Mouse (Mus musculus) embryonic facial prominence, embryonic 12.5 days (tissue): ENCODE results near the gene Corin. TPM values are rescaled to one million over a fixed set of nuclear protein-coding genes. Genes with fewer than 3 reads are reported as not detected.

Source experiments
- ATAC-seq: fragments of 200-750 bp; cut with Nextera tagmentation; 2 replicates; pipeline ENCODE4 v1.8.0; 2017; ENCODE audit not compliant: insufficient number of reproducible peaks, insufficient read depth, low FRiP score, low TSS enrichment
- H3K27ac ChIP-seq: fragments of 300-500 bp; sonication (generic); 2 replicates; pipeline ENCODE4 v1.5.1; 2016; ENCODE audit warnings: mild to moderate bottlenecking
- H3K27me3 ChIP-seq: fragments of 300-500 bp; sonication (generic); 2 replicates; pipeline ENCODE4 v1.6.1; 2016; ENCODE audit warnings: mild to moderate bottlenecking, moderate library complexity
- H3K36me3 ChIP-seq: fragments of 300-500 bp; sonication (generic); 2 replicates; pipeline ENCODE4 v1.6.1; 2016; ENCODE audit warnings: mild to moderate bottlenecking
- H3K4me1 ChIP-seq: fragments of 300-500 bp; sonication (generic); 2 replicates; pipeline ENCODE4 v1.6.1; 2016
- H3K4me2 ChIP-seq: fragments of 300-500 bp; sonication (generic); replicated peaks from 2 replicates; pipeline ENCODE4 v1.6.1; 2016; ENCODE audit warnings: mild to moderate bottlenecking, moderate library complexity
- H3K4me3 ChIP-seq: fragments of 300-500 bp; sonication (generic); 2 replicates; pipeline ENCODE4 v1.5.1; 2016; ENCODE audit warnings: mild to moderate bottlenecking
- H3K9ac ChIP-seq: fragments of 300-500 bp; sonication (generic); 2 replicates; pipeline ENCODE4 v1.6.1; 2016; ENCODE audit warnings: mild to moderate bottlenecking, moderate library complexity
- H3K9me3 ChIP-seq: fragments of 300-500 bp; sonication (generic); 2 replicates; pipeline ENCODE4 v1.6.1; 2016; ENCODE audit warnings: mild to moderate bottlenecking, moderate library complexity
- WGBS: fragments of 180-500 bp; shearing (Covaris S2); methylation state at CpG from one replicate; pipeline ENCODE4 v1.1.7; 2016; 5-methylcytosine and 5-hydroxymethylcytosine counted together
- polyA plus RNA-seq: library from polyadenylated mRNA; unstranded; fragments of >200 nt; fragmentation: Nextera tagmentation; extraction: Ambion mirVana; gene quantifications from 2 replicates; pipeline ENCODE4 v1.2.1, GENCODE M21; 2016

Corin gene
- polyA plus RNA-seq, 1 experiment from 2014 or later: 5.6 TPM

DNA sequence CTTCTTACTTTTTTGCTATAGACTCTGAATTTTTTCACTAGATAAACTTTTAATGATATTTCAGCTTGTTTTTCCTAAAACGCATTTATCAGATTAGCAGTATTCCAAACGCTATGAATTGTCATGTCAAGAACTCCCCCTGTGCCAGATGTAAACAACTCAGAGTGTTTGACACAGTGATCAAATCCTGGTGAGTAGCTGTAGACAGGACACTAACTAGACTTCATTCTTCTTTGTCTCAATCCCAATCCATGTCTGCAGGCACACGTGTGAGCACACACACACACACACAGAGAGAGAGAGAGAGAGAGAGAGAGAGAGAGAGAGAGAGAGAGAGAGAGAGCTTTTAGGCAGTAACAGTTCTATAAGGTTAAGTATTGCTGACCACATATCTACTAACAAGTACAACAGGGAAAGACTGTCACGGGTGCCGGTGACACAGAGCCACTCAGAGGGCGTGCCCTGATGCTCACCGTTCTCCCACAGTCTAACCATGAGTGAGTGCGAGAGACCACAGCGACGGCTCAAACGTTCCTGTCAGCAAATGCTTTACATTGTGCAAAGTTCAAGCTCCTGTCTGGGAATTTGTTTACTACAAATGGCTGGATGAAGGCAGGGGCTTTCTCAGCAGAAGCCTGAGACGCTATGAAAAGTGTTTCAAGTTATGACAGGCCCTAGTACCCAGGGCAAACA is 31.8 kb downstream of the Corin start:
- 71% methylated on average over 12 of the region's 12 CpGs for WGBS
- H3K4me1 ChIP-seq: no peaks in the 10 kb centered on the region
- H3K36me3 ChIP-seq: no peaks in the 10 kb centered on the region
- H3K9ac ChIP-seq: no peak overlapping the region
- no peak for ATAC-seq
- H3K27me3 ChIP-seq: no peaks in the 10 kb centered on the region
- H3K9me3 ChIP-seq: no peaks in the 10 kb centered on the region
- no peak overlapping the region for H3K4me2 ChIP-seq
- H3K27ac ChIP-seq: no peak overlapping the region
- H3K4me3 ChIP-seq: no peak overlapping the region

DNA sequence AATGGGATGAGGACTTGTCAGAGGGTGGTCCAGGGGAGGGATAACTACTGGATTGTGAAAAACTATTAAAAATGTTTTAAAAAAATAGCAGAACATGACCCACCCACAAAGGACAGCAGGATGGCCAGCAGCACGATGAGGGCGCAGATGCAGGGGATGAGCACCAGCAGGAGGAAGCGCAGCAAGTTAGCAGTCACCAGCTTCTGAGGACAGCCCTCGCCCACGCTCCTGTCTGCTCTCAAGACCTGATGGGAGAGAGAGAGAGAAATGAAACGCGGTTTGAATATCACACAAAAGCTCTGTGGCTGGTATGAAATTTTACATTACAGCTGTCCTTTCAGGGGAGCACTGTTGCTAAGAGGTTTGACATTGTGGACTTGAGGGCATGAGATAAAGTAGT is 32.5 kb downstream of the Corin start:
- Histone ChIP-seq H3K4me1 (no peaks in the 10 kb centered on the region), H3K27ac (no peak overlapping the region), H3K36me3 (no peaks in the 10 kb centered on the region), H3K4me2 (no peak overlapping the region), H3K9me3 (no peaks in the 10 kb centered on the region), H3K27me3 (no peaks in the 10 kb centered on the region), H3K4me3 (no peak overlapping the region), H3K9ac (no peak overlapping the region)
- 76% methylated on average over 7 of the region's 7 CpGs for WGBS
- no peak for ATAC-seq

DNA sequence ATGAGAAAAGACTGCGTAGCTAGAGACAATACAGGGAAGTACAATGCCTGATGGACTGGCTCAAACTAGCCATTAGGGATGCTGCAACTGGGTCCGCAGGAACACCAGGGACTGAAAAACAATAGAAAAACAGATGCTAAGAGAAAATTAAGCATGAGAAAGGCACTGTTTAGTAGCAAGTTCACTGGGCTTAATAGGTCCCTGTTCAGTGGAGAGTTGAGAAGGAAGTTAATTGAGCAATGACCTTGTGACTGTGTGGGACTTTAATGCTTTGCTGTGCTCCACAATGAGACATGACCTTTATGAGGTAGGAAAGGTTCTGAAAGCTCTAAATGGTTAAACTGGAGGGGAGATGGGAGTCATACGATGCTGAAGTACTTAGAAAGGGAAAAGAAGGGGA is 39.3 kb downstream of the Corin start:
- no peak overlapping the region for H3K4me2 ChIP-seq
- 77% methylated on average over 3 of the region's 3 CpGs for WGBS
- H3K36me3 ChIP-seq: no peaks in the 10 kb centered on the region
- H3K9ac ChIP-seq: no peak overlapping the region
- no peak overlapping the region for H3K4me3 ChIP-seq
- H3K4me1 ChIP-seq: no peaks in the 10 kb centered on the region
- no peaks in the 10 kb centered on the region for H3K27me3 ChIP-seq
- no peaks in the 10 kb centered on the region for H3K9me3 ChIP-seq
- no peak for ATAC-seq
- no peak overlapping the region for H3K27ac ChIP-seq

DNA sequence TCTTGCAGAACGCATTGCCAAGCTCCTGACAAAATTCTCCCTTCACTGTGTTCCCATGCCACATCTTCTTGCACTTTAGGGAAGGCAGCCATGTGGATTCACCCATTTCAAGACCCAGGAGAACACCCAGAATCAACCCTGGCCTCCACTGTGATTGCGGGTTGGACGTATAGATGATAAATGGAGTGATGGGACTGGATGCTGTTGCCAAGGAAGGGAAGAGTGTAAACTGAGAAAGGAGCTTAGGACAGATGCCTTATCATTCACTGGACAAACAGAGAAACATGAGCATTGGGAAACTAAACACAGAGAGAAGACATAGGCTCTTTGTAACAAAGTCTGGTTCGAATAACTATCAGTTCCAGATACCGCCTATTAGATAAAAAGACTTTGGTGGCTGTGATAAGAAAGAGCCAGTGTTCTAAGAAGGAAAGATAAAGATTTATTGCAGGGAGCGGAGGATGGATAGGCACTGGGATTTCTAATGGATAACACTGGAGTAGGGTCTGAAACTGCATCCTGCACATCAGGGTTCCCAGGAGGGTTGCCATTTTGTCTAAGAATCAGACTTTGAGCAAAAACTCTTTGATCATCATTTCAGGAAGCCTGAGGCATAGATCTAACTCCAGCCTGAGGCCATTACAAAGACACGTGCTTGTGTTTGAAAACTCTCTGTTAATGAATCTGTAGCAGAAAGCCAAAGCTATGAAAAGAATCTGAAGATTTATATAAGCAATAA is 44.7 kb downstream of the Corin start:
- Histone ChIP-seq H3K27ac (no peak overlapping the region), H3K9me3 (no peaks in the 10 kb centered on the region), H3K4me1 (no peaks in the 10 kb centered on the region), H3K4me3 (no peak overlapping the region), H3K36me3 (no peaks in the 10 kb centered on the region), H3K9ac (no peak overlapping the region), H3K27me3 (no peaks in the 10 kb centered on the region), H3K4me2 (no peak overlapping the region)
- no peak for ATAC-seq
- WGBS: 71% methylated on average over 7 of the region's 7 CpGs

DNA sequence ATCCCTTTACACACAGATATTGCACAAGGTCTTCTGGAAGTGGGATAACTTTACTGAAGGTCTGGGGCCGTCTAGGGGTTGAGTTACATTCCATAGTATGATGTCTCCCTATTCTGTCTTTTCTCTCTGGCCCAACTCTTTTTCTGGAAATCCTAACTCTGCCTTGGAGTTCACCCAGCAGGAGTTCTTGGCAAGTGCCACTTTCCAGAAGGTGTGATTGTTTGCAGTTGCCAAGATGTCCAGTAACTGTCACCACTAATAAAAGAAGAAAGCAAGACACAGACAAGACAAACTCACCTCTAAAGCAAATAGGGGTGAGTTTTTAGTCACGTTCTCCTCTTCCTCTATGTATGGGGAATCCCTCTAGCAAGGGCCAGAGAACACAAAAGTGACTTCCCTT is 50.6 kb downstream of the Corin start:
- no peak for ATAC-seq
- H3K4me1 ChIP-seq: no peaks in the 10 kb centered on the region
- WGBS: 65% methylated on average over 2 of the region's 2 CpGs

DNA sequence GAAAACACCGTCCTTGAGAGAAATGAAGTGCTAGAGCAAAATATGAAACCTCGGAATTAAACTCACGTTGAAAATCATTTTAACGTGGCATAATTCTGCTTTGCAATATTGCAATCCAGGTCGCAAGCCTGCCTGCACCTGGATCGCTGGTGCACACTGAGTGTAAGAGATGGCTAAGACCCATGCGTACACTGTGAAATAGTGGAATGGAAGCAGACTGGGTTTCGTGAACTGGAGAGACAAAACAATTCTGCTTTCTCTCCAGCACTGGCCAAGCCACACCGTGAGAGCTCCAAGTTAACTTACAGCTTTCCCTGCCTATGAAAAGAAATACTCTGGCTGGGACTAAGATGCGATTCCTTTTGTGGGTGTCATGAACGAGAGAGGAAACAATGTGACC is 51.1 kb downstream of the Corin start:
- 81% methylated on average over 11 of the region's 11 CpGs for WGBS

More for the DNA sequence above, 50.6 kb downstream of the Corin start:
- Histone ChIP-seq H3K9me3 (no peaks in the 10 kb centered on the region), H3K27me3 (no peaks in the 10 kb centered on the region), H3K36me3 (no peaks in the 10 kb centered on the region), H3K4me2 (no peak overlapping the region), H3K9ac (no peak overlapping the region), H3K4me3 (no peak overlapping the region), H3K27ac (no peak overlapping the region)

DNA sequence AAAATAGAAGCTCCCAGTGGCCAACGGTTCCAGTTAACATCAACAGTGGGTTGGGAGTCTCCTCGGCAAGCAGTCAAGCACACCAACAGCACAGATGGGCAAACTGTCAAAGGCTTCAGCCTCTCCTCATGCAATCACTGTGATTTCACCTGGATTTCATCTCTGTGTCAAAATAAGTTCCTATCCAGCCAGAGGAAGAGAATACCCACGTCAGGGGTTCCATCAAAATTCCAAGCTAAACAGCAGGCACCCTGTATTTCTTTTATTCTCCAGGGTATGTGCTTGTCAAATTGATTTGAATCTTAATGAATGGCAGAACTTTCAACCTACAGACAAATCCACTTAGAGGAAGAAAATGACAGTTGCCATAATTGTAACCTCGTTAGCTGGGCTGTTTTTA is 51.5 kb downstream of the Corin start:
- Histone ChIP-seq H3K27me3 (no peaks in the 10 kb centered on the region), H3K4me1 (no peaks in the 10 kb centered on the region), H3K36me3 (no peaks in the 10 kb centered on the region), H3K4me3 (no peak overlapping the region), H3K4me2 (no peak overlapping the region), H3K9ac (no peak overlapping the region), H3K9me3 (no peaks in the 10 kb centered on the region), H3K27ac (no peak overlapping the region)
- ATAC-seq: no peak
- WGBS: 50% methylated on average over 4 of the region's 4 CpGs

More for the DNA sequence above, 51.1 kb downstream of the Corin start:
- no peaks in the 10 kb centered on the region for H3K27me3 ChIP-seq
- no peak overlapping the region for H3K27ac ChIP-seq
- no peaks in the 10 kb centered on the region for H3K9me3 ChIP-seq
- no peak overlapping the region for H3K4me3 ChIP-seq
- H3K9ac ChIP-seq: no peak overlapping the region
- no peak overlapping the region for H3K4me2 ChIP-seq
- H3K36me3 ChIP-seq: no peaks in the 10 kb centered on the region
- H3K4me1 ChIP-seq: no peaks in the 10 kb centered on the region
- no peak for ATAC-seq

DNA sequence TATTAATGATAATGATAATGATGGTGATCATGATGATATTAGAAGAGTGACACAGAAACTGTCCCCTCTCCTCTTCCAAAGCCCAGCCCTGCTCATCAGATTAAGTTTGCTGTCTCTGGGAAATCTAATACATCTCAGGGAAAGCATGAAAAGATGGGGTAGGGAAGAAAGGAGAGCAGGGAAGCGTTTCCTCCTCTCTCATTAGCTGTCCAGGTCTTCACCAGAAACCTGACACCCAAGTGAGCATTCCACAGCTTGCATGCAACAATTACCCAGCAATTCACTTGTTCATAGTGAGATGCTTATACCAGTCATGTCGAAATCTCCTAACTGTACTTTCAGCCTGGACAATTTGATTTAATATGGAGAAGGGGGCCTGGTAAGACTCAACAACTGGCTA is 55.4 kb downstream of the Corin start:
- Histone ChIP-seq H3K4me1 (no peaks in the 10 kb centered on the region), H3K9me3 (no peaks in the 10 kb centered on the region), H3K27me3 (no peaks in the 10 kb centered on the region), H3K36me3 (no peaks in the 10 kb centered on the region), H3K4me3 (no peak overlapping the region), H3K9ac (no peak overlapping the region), H3K27ac (no peak overlapping the region), H3K4me2 (no peak overlapping the region)
- WGBS: 36% methylated on average over 2 of the region's 2 CpGs
- no peak for ATAC-seq

DNA sequence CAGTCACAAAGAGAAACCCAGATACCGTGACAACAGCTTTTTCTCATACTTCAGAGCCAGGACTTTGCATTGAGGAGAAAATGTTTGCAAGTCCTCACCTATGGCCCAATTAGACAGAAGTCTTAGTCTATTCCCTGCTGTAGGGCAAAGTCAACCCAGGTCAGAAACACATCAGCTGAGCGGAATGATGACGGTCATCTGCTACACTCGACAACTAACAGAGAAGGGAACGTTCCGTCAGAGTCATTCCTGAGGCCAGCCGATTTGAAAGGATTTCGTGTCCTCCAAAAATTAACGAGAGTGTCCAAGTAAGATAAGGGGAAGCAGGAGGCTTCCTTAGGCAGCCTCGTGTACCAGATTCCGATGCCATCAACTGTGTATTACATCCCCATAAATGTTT is 58.2 kb downstream of the Corin start:
- no peaks in the 10 kb centered on the region for H3K36me3 ChIP-seq
- H3K4me2 ChIP-seq: no peak overlapping the region
- no peak overlapping the region for H3K27ac ChIP-seq
- H3K27me3 ChIP-seq: no peaks in the 10 kb centered on the region
- no peak overlapping the region for H3K9ac ChIP-seq
- no peak overlapping the region for H3K4me3 ChIP-seq
- 88% methylated on average over 11 of the region's 11 CpGs for WGBS
- no peaks in the 10 kb centered on the region for H3K9me3 ChIP-seq
- H3K4me1 ChIP-seq: peaks cover 9% of the 10 kb centered on the region; the same call in 1 of the 2 replicates
- ATAC-seq: no peak

DNA sequence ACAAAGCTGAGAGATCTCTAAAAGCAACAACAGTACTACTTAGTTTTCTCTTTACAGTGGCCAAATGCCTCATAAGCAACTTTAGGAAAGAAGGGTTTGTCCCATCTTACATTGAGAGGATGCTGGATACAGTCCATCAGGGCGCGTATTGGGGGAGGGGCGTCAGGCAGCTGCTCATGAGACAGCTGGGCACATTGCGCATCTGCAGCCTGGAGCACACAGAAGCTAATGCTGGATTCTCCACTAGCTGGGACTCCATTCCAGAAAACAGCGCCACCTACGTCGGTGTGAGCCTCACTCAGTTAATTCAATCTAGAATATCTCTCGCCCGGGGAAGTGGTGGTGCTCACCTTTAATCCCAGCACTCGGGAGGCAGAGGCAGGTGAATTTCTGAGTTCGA is 60.3 kb downstream of the Corin start:
- ATAC-seq: no peak
- Histone ChIP-seq H3K27ac (no peak overlapping the region), H3K4me1 (peaks cover 9% of the 10 kb centered on the region; the same call in 1 of the 2 replicates), H3K4me3 (no peak overlapping the region), H3K27me3 (no peaks in the 10 kb centered on the region), H3K4me2 (no peak overlapping the region), H3K9me3 (no peaks in the 10 kb centered on the region), H3K9ac (no peak overlapping the region), H3K36me3 (no peaks in the 10 kb centered on the region)
- WGBS: 82% methylated on average over 11 of the region's 11 CpGs

DNA sequence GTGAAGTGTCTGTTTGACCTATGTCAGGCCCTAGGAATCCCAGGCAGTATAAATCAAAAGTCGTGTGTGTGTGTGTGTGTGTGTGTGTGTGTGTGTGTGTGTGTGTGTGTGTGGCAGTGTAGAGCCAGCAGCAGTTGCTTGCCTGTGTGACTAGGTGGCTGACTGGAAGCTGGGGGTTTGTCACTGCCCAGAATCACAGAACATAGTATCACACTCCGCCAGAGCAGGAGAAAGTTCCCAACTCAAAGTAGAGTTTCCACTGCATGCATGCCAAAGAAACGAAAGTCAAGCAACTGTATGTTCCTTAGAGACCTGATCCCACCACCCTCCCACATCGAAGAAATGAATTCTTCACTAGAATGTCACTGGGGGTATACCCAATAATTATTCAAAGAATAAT is 61.3 kb downstream of the Corin start:
- 64% methylated on average over 4 of the region's 4 CpGs for WGBS
- H3K36me3 ChIP-seq: no peaks in the 10 kb centered on the region
- no peaks in the 10 kb centered on the region for H3K27me3 ChIP-seq

DNA sequence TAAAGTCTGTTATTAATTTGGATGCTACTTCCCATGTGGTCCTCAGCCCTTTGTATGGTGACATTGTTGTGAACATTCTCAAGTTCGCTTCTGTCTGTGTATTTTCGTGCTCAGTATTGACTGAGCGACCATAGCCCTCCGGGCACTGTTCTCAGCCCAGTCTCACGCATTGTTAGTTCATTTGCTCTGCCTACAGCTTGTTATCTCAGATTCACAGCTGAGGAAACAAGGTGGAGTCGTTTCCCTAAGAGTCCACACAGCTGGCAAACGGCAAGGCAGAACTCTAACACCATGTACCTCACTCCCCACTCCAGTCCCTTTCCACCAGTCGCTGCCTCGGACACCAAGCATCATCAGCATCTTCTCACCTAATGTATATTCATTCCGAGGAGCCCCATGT is 63.1 kb downstream of the Corin start:
- Histone ChIP-seq H3K27ac (no peak overlapping the region), H3K9ac (no peak overlapping the region), H3K9me3 (no peaks in the 10 kb centered on the region), H3K27me3 (no peaks in the 10 kb centered on the region), H3K36me3 (no peaks in the 10 kb centered on the region), H3K4me3 (no peak overlapping the region), H3K4me1 (peaks cover 9% of the 10 kb centered on the region; the same call in 1 of the 2 replicates), H3K4me2 (no peak overlapping the region)
- 63% methylated on average over 10 of the region's 10 CpGs for WGBS
- no peak for ATAC-seq

More for the DNA sequence above, 61.3 kb downstream of the Corin start:
- H3K9ac ChIP-seq: no peak overlapping the region
- no peak for ATAC-seq
- H3K4me1 ChIP-seq: peaks cover 9% of the 10 kb centered on the region; the same call in 1 of the 2 replicates
- no peaks in the 10 kb centered on the region for H3K9me3 ChIP-seq
- no peak overlapping the region for H3K27ac ChIP-seq
- no peak overlapping the region for H3K4me2 ChIP-seq
- H3K4me3 ChIP-seq: no peak overlapping the region
